Mouse (Mus musculus): Measurements from ENCODE around the gene Slc30a2. TPM values are rescaled to one million over a fixed set of nuclear protein-coding genes. Genes with fewer than 3 reads are reported as not detected.

The Slc30a2 gene
- polyA plus RNA-seq, 1 experiment from 2014 or later, result 0.25 TPM

GRCm38 (mm10) chr4:134306963-134307362 lies 36.0 kb upstream of the Slc30a2 start:
- 75% methylated on average over 2 of the region's 2 CpGs for WGBS

GRCm38 (mm10) chr4:134307367-134308072 lies 35.5 kb upstream of the Slc30a2 start:
- H3K27me3 ChIP-seq (replicated peaks; ENCODE audit: control insufficient read depth, insufficient read depth, low read length), result no peaks in the 10 kb centered on the region
- H3K9me3 ChIP-seq (ENCODE audit: control insufficient read depth, low read length), result no peaks in the 10 kb centered on the region
- H3K36me3 ChIP-seq (ENCODE audit: control insufficient read depth, insufficient read depth, low read length), result no peaks in the 10 kb centered on the region
- H3K4me2 ChIP-seq (ENCODE audit: low read length), result peak overlapping the region; percentile 38
- peak overlapping the region; percentile 4; the same call in 1 of the 2 replicates for H3K4me3 ChIP-seq (ENCODE audit: low read length)
- peak; percentile 27; the same call in 1 of the 2 replicates for ATAC-seq
- no peak overlapping the region for H3K27ac ChIP-seq (ENCODE audit: low read depth, low read length)
- H3K9ac ChIP-seq (ENCODE audit: low read depth, low read length), result no peak overlapping the region
- 10% methylated on average over 12 of the region's 12 CpGs for WGBS
- H3K4me1 ChIP-seq (ENCODE audit: control insufficient read depth, insufficient read depth, low read depth, low read length), result peaks cover 5% of the 10 kb centered on the region

More at GRCm38 (mm10) chr4:134306963-134307362, 36.0 kb upstream of the Slc30a2 start:
- no peaks in the 10 kb centered on the region for H3K36me3 ChIP-seq (ENCODE audit: control insufficient read depth, insufficient read depth, low read length)
- H3K4me2 ChIP-seq (ENCODE audit: low read length), result no peak overlapping the region
- H3K4me3 ChIP-seq (ENCODE audit: low read length), result no peak overlapping the region
- H3K4me1 ChIP-seq (ENCODE audit: control insufficient read depth, insufficient read depth, low read depth, low read length), result peaks cover 5% of the 10 kb centered on the region
- H3K9me3 ChIP-seq (ENCODE audit: control insufficient read depth, low read length), result no peaks in the 10 kb centered on the region
- H3K27me3 ChIP-seq (replicated peaks; ENCODE audit: control insufficient read depth, insufficient read depth, low read length), result no peaks in the 10 kb centered on the region
- no peak overlapping the region for H3K9ac ChIP-seq (ENCODE audit: low read depth, low read length)
- no peak for ATAC-seq
- H3K27ac ChIP-seq (ENCODE audit: low read depth, low read length), result no peak overlapping the region

- no peak for ATAC-seq
- peaks cover 5% of the 10 kb centered on the region for H3K4me1 ChIP-seq (ENCODE audit: control insufficient read depth, insufficient read depth, low read depth, low read length)
- H3K4me3 ChIP-seq (ENCODE audit: low read length), result no peak overlapping the region
- H3K27ac ChIP-seq (ENCODE audit: low read depth, low read length), result no peak overlapping the region
- no peaks in the 10 kb centered on the region for H3K27me3 ChIP-seq (replicated peaks; ENCODE audit: control insufficient read depth, insufficient read depth, low read length)
- no peaks in the 10 kb centered on the region for H3K36me3 ChIP-seq (ENCODE audit: control insufficient read depth, insufficient read depth, low read length)
- no peak overlapping the region for H3K4me2 ChIP-seq (ENCODE audit: low read length)
- 89% methylated on average over 7 of the region's 7 CpGs for WGBS
- peaks cover 2% of the 10 kb centered on the region; the same call in 1 of the 2 replicates for H3K9me3 ChIP-seq (ENCODE audit: control insufficient read depth, low read length)
- H3K9ac ChIP-seq (ENCODE audit: low read depth, low read length), result no peak overlapping the region
These were observed 32.9 kb upstream of the Slc30a2 start for GRCm38 (mm10) chr4:134310106-134310505.

DNA sequence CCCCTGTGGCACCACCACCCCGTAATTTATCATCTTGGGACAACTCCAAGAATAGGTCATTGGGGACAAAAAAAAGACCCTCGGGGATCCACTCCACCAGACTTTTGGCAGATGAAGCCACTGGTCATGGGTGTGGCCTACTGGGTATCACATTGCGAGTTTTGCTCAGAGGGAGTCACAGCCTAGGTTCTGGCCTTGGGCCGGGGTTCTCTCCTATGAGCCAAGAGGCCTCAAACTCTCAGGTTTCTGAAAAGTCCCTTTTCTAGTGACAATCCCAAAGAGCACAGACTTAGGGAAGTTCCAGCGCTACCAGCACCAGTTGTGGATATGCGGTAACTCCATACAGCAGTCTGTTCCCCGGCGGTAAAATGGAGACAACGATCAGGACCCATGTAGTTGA lies 32.3 kb upstream of the Slc30a2 start:
- Histone ChIP-seq H3K9me3 (ENCODE audit: control insufficient read depth, low read length) (peaks cover 2% of the 10 kb centered on the region; the same call in 1 of the 2 replicates), H3K4me2 (ENCODE audit: low read length) (no peak overlapping the region), H3K36me3 (ENCODE audit: control insufficient read depth, insufficient read depth, low read length) (no peaks in the 10 kb centered on the region), H3K4me1 (ENCODE audit: control insufficient read depth, insufficient read depth, low read depth, low read length) (peaks cover 5% of the 10 kb centered on the region), H3K9ac (ENCODE audit: low read depth, low read length) (no peak overlapping the region), H3K4me3 (ENCODE audit: low read length) (no peak overlapping the region), H3K27ac (ENCODE audit: low read depth, low read length) (no peak overlapping the region), H3K27me3 (replicated peaks; ENCODE audit: control insufficient read depth, insufficient read depth, low read length) (no peaks in the 10 kb centered on the region)
- ATAC-seq, result no peak
- 87% methylated on average over 9 of the region's 9 CpGs for WGBS

- 89% methylated on average over 9 of the region's 9 CpGs for WGBS
- H3K9me3 ChIP-seq (ENCODE audit: control insufficient read depth, low read length), result peaks cover 2% of the 10 kb centered on the region; the same call in 1 of the 2 replicates
- peaks cover 5% of the 10 kb centered on the region for H3K4me1 ChIP-seq (ENCODE audit: control insufficient read depth, insufficient read depth, low read depth, low read length)
- no peak overlapping the region for H3K27ac ChIP-seq (ENCODE audit: low read depth, low read length)
- no peaks in the 10 kb centered on the region for H3K36me3 ChIP-seq (ENCODE audit: control insufficient read depth, insufficient read depth, low read length)
- no peak overlapping the region for H3K9ac ChIP-seq (ENCODE audit: low read depth, low read length)
- no peak overlapping the region for H3K4me3 ChIP-seq (ENCODE audit: low read length)
- no peak for ATAC-seq
- H3K4me2 ChIP-seq (ENCODE audit: low read length), result no peak overlapping the region
- H3K27me3 ChIP-seq (replicated peaks; ENCODE audit: control insufficient read depth, insufficient read depth, low read length), result no peaks in the 10 kb centered on the region
These were observed 31.2 kb upstream of the Slc30a2 start for GRCm38 (mm10) chr4:134311784-134312183.

DNA sequence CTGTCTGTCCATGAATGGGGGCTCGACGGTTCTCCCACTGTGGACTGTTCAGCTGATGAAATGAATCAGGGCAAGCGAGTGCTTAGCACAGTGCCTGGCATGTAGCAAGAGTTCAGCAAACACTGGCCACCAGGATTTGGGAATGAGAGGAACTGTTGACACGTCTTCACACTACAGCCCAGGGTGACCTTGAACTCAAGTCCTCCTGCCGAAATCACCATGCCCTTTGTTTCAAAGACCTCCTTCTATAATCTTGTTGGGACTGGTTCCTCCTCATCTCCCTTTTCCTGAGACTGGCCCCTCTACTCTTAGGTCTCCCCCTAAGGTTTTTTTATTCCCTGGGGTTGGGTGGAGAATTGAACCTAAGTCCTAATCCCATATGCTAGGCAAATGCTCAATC lies 30.6 kb upstream of the Slc30a2 start:
- WGBS, result 100% methylated on average over 5 of the region's 5 CpGs
- H3K9me3 ChIP-seq (ENCODE audit: control insufficient read depth, low read length), result peaks cover 2% of the 10 kb centered on the region; the same call in 1 of the 2 replicates
- ATAC-seq, result no peak

DNA sequence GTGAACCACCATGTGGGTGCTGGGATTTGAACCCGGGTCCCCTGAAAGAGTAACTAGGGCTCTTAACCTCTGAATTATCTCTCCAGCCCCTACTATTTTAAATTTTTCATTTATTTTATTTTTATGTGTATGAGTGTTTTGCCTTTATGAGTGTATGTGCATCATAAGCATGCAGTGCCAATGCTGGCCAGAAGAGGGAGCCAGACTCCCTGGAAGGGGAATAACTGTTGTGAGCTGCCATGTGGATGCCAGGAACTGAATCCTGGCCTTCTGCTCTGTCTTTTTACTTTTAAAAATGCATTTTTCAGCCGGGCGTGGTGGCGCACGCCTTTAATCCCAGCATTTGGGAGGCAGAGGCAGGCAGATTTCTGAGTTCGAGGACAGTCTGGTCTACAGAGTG lies 30.1 kb upstream of the Slc30a2 start:
- ATAC-seq, result no peak
- WGBS, result 94% methylated on average over 6 of the region's 6 CpGs
- H3K9ac ChIP-seq (ENCODE audit: low read depth, low read length), result no peak overlapping the region

More for the DNA sequence above, 30.6 kb upstream of the Slc30a2 start:
- Histone ChIP-seq H3K4me3 (ENCODE audit: low read length) (no peak overlapping the region), H3K9ac (ENCODE audit: low read depth, low read length) (no peak overlapping the region), H3K27me3 (replicated peaks; ENCODE audit: control insufficient read depth, insufficient read depth, low read length) (no peaks in the 10 kb centered on the region), H3K4me1 (ENCODE audit: control insufficient read depth, insufficient read depth, low read depth, low read length) (peaks cover 3% of the 10 kb centered on the region), H3K36me3 (ENCODE audit: control insufficient read depth, insufficient read depth, low read length) (no peaks in the 10 kb centered on the region), H3K4me2 (ENCODE audit: low read length) (no peak overlapping the region), H3K27ac (ENCODE audit: low read depth, low read length) (no peak overlapping the region)

GRCm38 (mm10) chr4:134314081-134314655 lies 28.8 kb upstream of the Slc30a2 start:
- Histone ChIP-seq H3K4me1 (ENCODE audit: control insufficient read depth, insufficient read depth, low read depth, low read length) (no peaks in the 10 kb centered on the region), H3K27ac (ENCODE audit: low read depth, low read length) (no peak overlapping the region), H3K9ac (ENCODE audit: low read depth, low read length) (no peak overlapping the region), H3K4me3 (ENCODE audit: low read length) (no peak overlapping the region), H3K4me2 (ENCODE audit: low read length) (no peak overlapping the region), H3K36me3 (ENCODE audit: control insufficient read depth, insufficient read depth, low read length) (no peaks in the 10 kb centered on the region), H3K9me3 (ENCODE audit: control insufficient read depth, low read length) (peaks cover 2% of the 10 kb centered on the region; the same call in 1 of the 2 replicates), H3K27me3 (replicated peaks; ENCODE audit: control insufficient read depth, insufficient read depth, low read length) (no peaks in the 10 kb centered on the region)
- ATAC-seq, result no peak
- 70% methylated on average over 4 of the region's 4 CpGs for WGBS

More for the DNA sequence above, 30.1 kb upstream of the Slc30a2 start:
- no peaks in the 10 kb centered on the region for H3K36me3 ChIP-seq (ENCODE audit: control insufficient read depth, insufficient read depth, low read length)
- H3K4me3 ChIP-seq (ENCODE audit: low read length), result no peak overlapping the region
- H3K4me2 ChIP-seq (ENCODE audit: low read length), result no peak overlapping the region
- H3K4me1 ChIP-seq (ENCODE audit: control insufficient read depth, insufficient read depth, low read depth, low read length), result no peaks in the 10 kb centered on the region
- H3K27me3 ChIP-seq (replicated peaks; ENCODE audit: control insufficient read depth, insufficient read depth, low read length), result no peaks in the 10 kb centered on the region
- H3K27ac ChIP-seq (ENCODE audit: low read depth, low read length), result no peak overlapping the region
- peaks cover 2% of the 10 kb centered on the region; the same call in 1 of the 2 replicates for H3K9me3 ChIP-seq (ENCODE audit: control insufficient read depth, low read length)

GRCm38 (mm10) chr4:134314876-134315275 lies 28.1 kb upstream of the Slc30a2 start, which contains the start of gene Trim63:
Trim63 (plus strand) TSS chr4:134315120.
- no peak within 1 kb of the TSS for H3K4me2 ChIP-seq (ENCODE audit: low read length)
- H3K4me3 ChIP-seq (ENCODE audit: low read length), result no peak within 1 kb of the TSS
- H3K27me3 ChIP-seq (replicated peaks; ENCODE audit: control insufficient read depth, insufficient read depth, low read length), result no peaks in the 10 kb centered on the region
- no peak within 1 kb of the TSS for H3K9ac ChIP-seq (ENCODE audit: low read depth, low read length)
- H3K4me1 ChIP-seq (ENCODE audit: control insufficient read depth, insufficient read depth, low read depth, low read length), result no peaks in the 10 kb centered on the region
- H3K27ac ChIP-seq (ENCODE audit: low read depth, low read length), result no peak within 1 kb of the TSS
- 41% methylated on average over 11 of the region's 11 CpGs for WGBS
- no peaks in the 10 kb centered on the region for H3K36me3 ChIP-seq (ENCODE audit: control insufficient read depth, insufficient read depth, low read length)
- H3K9me3 ChIP-seq (ENCODE audit: control insufficient read depth, low read length), result peaks cover 2% of the 10 kb centered on the region; the same call in 1 of the 2 replicates
- no peak for ATAC-seq

All from hindbrain, embryonic 16.5 days (tissue).